Mouse (Mus musculus) kidney, adult 9 months (tissue): ENCODE data around the gene Cep152.
A peak's percentile ranks its signal among the peaks of the same experiment; 100 is the strongest.

ENCODE experiments used
- DNase-seq: peaks from one replicate; pipeline ENCODE4 v3.0.0; 2022

Gene Cep152

GRCm38 (mm10) chr2:125548806-125549578 lies 75.9 kb downstream of the Cep152 start:
- DNase-seq, result no peak

DNA sequence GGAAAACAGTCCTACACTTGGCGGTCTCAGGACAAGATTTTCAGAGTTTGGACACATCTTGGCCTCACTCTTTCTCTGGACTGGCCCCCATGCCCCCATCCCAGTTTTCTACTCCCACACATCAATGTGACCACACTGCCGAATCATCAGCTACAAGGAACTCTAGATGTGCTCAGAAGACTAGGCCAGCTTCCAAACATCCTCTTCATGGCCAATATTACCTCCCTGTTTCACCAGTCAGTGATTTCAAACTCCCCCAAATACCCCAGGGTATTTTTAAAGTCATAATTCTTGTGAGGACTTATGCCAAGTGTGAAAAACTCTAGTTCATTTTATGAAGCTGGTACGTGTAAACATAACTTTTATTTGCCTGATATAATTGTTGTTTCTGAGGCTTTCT lies 79.9 kb downstream of the Cep152 start:
- DNase-seq, result no peak

DNA sequence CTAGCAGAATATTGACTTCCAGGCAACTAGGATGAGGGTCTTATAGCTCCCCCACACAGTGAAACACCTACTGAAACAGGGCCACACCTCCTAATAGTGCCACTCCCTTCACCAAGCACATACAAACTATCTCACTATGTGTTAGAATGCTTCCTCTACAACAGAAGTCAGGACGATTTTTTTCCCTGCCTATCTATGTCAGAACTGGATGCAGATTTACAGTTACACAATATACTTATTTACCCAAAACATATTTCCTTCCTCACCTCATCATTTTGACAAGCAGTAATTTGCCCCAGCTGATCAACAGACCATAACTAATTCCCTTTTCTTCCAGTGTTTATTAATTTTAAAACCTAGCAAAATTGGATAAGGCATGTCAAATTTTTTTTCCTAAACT lies 81.3 kb downstream of the Cep152 start:
- DNase-seq, result no peak

GRCm38 (mm10) chr2:125541451-125541850 lies 83.5 kb downstream of the Cep152 start:
- DNase-seq, result no peak

DNA sequence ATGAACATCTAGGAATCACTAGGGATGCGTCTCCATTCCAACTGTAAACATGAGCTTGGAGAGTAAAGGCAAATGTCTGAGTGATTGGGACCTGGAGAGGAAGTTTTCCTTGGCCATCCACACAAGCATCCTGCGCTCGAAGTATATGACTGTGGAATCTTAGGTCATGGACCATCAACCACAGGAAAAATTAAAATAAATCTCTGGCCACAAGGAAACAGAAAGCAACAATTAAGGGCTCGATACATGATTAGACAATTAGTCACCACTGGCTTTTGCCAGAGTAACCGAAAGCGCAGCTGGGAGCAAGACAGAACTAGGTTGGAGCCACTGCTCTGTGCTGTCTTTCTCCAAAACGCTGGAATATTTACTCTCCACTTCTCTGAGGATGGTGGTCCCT lies 84.3 kb downstream of the Cep152 start:
- peak; percentile 3 for DNase-seq

- no peak for DNase-seq
These were observed 85.3 kb downstream of the Cep152 start for GRCm38 (mm10) chr2:125539640-125540039.

DNA sequence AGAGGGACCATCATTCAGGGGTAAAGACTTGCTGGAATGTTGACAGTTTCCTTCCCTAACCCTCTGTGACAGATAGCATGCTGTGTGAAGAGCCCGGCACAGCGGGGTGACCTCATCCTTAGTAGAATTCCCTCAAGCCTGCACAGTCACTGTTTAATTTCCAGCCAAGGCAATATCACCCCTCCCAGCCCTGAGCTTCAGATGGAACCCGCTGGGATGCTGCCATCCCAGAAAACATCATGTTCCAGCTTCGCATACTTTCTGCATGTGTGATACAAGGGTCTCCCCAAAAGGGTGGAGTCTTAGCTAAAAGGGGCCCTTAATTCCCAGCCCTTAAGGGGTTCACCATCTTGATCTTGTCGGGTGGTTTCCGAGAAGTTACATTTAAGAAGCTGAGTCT lies 94.2 kb downstream of the Cep152 start:
- DNase-seq, result no peak

- no peak for DNase-seq
These were observed 98.3 kb downstream of the Cep152 start for GRCm38 (mm10) chr2:125526566-125526965.

- no peak for DNase-seq
These were observed 99.4 kb downstream of the Cep152 start for GRCm38 (mm10) chr2:125525484-125525883.

- peak; percentile 48 for DNase-seq
These were observed 108.3 kb downstream of the Cep152 start for GRCm38 (mm10) chr2:125516594-125516993.

GRCm38 (mm10) chr2:125515291-125516057 lies 109.4 kb downstream of the Cep152 start:
- no peak for DNase-seq

- DNase-seq, result no peak
These were observed 110.5 kb downstream of the Cep152 start for GRCm38 (mm10) chr2:125514391-125514790.
